Mouse (Mus musculus): Measurements from ENCODE around the gene Sipa1l3.

The Sipa1l3 gene

GRCm38 (mm10) chr7:29367166-29368003 lies 151.1 kb downstream of the Sipa1l3 start:
- no peak for DNase-seq

- no peak for DNase-seq
Measured at GRCm38 (mm10) chr7:29364052-29364451, 154.4 kb downstream of the Sipa1l3 start.

GRCm38 (mm10) chr7:29361497-29361896 lies 156.9 kb downstream of the Sipa1l3 start:
- no peak for DNase-seq

GRCm38 (mm10) chr7:29355406-29355805 lies 163.0 kb downstream of the Sipa1l3 start:
- DNase-seq: no peak

- no peak for DNase-seq
Measured at GRCm38 (mm10) chr7:29354161-29354560, 164.3 kb downstream of the Sipa1l3 start.

GRCm38 (mm10) chr7:29352246-29352645 lies 166.2 kb downstream of the Sipa1l3 start:
- no peak for DNase-seq

GRCm38 (mm10) chr7:29350489-29350888 lies 168.0 kb downstream of the Sipa1l3 start:
- DNase-seq: no peak

- no peak for DNase-seq
Measured at GRCm38 (mm10) chr7:29346212-29346611, 172.2 kb downstream of the Sipa1l3 start.

- DNase-seq: no peak
Measured at GRCm38 (mm10) chr7:29345534-29345933, 172.9 kb downstream of the Sipa1l3 start.

- no peak for DNase-seq
Measured at GRCm38 (mm10) chr7:29343746-29344145, 174.7 kb downstream of the Sipa1l3 start.

- DNase-seq: no peak
Measured at GRCm38 (mm10) chr7:29342489-29343092, 175.8 kb downstream of the Sipa1l3 start.

- DNase-seq: no peak
Measured at GRCm38 (mm10) chr7:29341722-29342121, 176.7 kb downstream of the Sipa1l3 start.

GRCm38 (mm10) chr7:29340838-29341237 lies 177.6 kb downstream of the Sipa1l3 start:
- DNase-seq: no peak

- no peak for DNase-seq
Measured at GRCm38 (mm10) chr7:29340247-29340646, 178.2 kb downstream of the Sipa1l3 start.

GRCm38 (mm10) chr7:29338984-29339679 lies 179.3 kb downstream of the Sipa1l3 start:
- no peak for DNase-seq

GRCm38 (mm10) chr7:29338351-29338919 lies 180.0 kb downstream of the Sipa1l3 start:
- DNase-seq: peak; percentile 9 to 36

GRCm38 (mm10) chr7:29337766-29338165 lies 180.7 kb downstream of the Sipa1l3 start:
- DNase-seq: no peak

GRCm38 (mm10) chr7:29336795-29337319 lies 181.6 kb downstream of the Sipa1l3 start:
- DNase-seq: no peak

- no peak for DNase-seq
Measured at GRCm38 (mm10) chr7:29335841-29336671, 182.4 kb downstream of the Sipa1l3 start.

- DNase-seq: no peak
Measured at GRCm38 (mm10) chr7:29335276-29335675, 183.2 kb downstream of the Sipa1l3 start.

- DNase-seq: no peak
Measured at GRCm38 (mm10) chr7:29334156-29334555, 184.3 kb downstream of the Sipa1l3 start.

GRCm38 (mm10) chr7:29328984-29329383 lies 189.5 kb downstream of the Sipa1l3 start:
- no peak for DNase-seq

All from B cell, adult 2 months (primary cell).